Mouse (Mus musculus): Measurements from ENCODE around the gene Lbx1. TPM values are rescaled to one million over a fixed set of nuclear protein-coding genes. Genes with fewer than 3 reads are reported as not detected.
A peak's percentile ranks its signal among the peaks of the same experiment; 100 is the strongest.

The Lbx1 gene
- total RNA-seq (2021): not detected

DNA sequence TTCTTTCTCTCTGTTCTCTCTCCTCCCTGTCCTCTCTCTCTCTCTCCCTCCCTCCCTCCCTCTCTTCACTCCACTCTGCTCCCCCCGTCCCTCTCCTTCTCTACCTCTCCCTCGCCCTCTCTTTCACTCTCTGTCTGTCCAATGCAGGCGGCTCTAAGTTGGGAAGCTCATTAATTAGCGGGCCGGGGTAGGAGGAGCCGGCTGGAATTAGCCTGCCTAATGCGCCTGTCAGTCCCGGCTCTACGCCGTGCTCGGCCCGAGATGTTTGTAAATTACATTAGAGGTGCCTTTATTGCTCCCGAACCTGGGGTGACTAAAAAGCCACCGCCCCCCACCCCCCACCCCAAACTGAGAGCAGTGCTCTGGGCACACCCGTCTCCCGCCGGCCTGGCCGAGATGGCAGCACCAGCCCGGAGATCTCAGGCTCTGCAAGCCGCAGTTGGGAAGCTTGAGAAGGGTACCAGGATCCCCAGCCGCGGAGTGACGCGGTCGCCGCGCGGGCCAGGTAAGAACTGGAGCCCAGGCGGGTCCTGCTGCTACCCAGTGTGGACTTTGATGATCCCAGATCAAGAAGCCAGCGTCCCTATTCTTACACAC, at the start of gene Lbx1:
Lbx1 (minus strand) TSS at position 47 of the 597 bp plus-strand sequence.
- DNase-seq (ENCODE audit: low spot score in 2 of 2): no peak
- intact Hi-C loops (cut with DNase I): no loop called here

DNA sequence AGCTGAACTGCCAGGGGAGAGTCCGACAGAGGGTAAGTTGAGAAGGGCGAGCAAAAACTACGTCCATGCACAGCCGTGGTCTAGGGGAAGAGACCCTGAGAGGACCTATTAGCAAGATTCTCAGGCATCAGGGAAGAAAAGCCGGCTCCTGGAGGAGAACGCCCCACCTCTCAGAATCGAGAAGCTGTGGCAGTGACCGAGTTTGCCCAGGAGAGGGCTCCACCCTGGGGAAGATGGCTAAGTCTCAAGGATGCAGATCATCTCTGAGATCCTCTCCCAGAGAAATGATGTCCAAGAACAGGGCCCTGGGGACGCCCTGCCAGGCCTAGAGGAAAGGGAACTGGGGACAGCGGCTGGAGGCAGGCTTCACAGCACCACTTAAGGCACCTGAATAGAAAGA, 47.7 kb upstream of the Lbx1 start:
- DNase-seq (ENCODE audit: low spot score in 2 of 2): peak in 1 of 2 experiments; percentile 72
- intact Hi-C loops (cut with DNase I): loop anchor here (5.0 kb wide), 1 partner anchor 154 kb away; no protein-coding TSS in a partner anchor

DNA sequence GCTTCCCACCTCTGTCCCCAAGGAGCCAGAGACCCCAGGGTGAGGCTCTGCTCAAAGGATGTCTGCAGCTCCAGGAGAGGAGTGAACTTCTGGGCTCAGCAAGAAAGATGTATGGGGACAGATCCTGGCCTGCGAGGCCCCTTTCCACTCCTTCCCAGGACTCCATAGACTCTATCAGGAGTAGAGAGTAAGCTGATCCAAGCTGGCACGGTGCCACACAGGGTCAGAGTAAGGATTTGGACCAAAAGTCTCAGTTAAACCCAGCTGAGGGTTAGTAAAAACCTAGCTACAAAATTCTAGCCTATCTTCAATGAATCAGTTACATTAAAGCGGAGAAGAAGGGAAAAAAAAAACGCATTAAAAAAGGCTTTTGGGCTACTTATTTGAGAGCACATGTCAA, 40.6 kb upstream of the Lbx1 start:
- intact Hi-C loops (cut with DNase I): no loop called here
- DNase-seq (ENCODE audit: low spot score in 2 of 2): no peak

DNA sequence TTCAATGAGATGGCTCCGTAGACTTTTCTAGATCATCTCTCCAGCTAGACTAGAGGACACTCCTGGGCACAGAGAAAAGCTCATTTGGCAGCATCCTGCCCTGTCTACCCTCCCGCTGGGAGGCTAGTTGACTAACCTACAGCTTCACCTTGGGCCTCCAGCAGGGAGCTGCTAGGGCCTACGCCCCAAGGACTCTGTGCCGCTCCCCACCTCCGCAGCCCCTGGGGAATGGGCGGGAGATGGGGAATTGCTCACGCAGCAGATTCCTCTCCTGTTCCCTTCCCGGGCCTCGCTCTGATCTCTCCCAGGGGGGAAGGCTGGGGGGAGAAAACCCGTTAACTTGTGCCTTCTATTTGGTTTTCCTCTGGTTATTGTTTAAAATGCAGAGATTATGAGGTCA, 36.4 kb upstream of the Lbx1 start:
- intact Hi-C loops (cut with DNase I): loop anchor here (5.0 kb wide), 1 partner anchor 60 kb away; no protein-coding TSS in a partner anchor
- no peak for DNase-seq (ENCODE audit: low spot score in 2 of 2)

DNA sequence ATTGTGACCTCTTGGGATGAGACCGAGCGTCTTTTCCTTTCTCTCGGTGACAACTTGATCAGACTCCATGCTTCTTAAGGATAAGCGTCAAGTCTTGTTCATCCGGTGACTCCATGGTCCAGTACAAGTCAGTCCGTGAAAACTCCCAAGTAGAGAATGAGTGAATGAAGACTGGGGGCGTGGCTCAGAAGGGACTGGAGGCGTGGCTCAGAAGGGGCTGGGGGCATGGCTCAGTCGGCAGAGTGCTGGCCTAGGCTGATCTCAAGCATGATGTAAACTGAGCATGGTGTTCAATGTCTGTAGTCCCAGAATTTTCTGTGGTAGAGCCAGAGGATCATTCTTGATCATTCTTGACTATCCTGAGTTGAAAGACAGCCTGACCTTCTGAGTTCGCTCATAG, 27.4 kb upstream of the Lbx1 start:
- intact Hi-C loops (cut with DNase I): no loop called here
- no peak for DNase-seq (ENCODE audit: low spot score in 2 of 2)

DNA sequence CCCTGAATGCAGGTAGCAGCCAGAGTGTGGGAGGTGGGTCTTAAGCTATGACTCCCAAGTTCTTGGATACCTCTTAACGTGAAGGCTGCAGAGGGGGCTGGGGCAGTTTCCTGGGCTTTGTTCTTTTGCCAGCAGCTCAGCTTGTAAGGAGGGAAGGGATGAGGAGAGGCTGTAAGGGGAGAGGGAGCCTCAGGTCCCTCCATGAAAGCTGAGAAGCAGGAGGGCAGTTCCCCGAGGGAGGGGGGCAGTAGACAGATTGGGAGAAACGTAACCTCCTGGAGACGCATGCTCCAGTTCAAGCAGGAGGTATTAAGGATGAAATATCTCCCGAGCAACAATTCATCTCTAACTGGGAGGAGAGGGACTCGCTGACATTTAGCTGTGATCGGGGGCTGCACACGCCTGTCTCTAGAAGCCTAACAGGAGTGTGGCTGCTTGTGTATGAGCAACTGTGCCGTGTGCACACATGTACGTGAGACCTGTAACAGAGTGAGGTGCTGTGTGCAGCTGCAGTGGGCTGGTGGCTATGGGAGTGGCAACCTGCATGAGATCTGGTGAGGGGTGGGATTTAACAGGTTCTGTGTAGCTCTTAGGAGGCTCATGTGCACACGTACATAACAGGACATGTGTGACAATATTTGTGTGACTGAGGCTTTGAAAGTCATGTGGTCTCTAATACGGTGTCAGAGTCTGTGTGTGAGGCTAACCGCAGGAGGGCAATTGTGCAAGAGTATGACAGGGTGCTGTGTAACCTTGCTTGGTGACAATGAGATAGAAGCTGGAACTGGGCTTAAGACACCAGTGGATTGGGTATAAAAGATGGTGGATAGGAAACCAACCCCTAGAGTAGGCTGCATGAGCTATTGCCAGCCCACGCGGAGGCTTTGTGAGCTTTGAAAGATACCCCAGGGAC, 22.1 kb upstream of the Lbx1 start:
- no peak for DNase-seq (ENCODE audit: low spot score in 2 of 2)
- intact Hi-C loops (cut with DNase I): no loop called here

DNA sequence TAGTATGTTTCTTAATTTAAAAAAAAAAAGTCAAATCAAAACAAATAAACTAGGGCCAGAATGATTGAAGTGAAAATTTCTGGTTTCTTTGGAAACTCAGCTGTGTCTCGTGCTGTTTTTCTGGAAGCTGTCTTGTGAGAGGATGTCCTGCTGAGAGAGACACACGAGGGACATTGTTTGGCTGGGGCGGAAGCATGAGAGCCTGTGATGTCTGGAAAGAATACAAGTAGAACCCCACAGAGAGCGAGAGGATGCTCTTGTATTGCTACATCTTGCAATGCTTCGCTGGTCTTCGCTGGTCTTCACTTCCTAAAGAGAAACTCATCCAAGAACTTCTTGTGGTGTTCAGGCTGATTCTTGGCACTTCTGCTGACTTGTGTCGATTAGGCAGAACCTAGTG, 19.2 kb upstream of the Lbx1 start:
- intact Hi-C loops (cut with DNase I): no loop called here
- DNase-seq (ENCODE audit: low spot score in 2 of 2): no peak

DNA sequence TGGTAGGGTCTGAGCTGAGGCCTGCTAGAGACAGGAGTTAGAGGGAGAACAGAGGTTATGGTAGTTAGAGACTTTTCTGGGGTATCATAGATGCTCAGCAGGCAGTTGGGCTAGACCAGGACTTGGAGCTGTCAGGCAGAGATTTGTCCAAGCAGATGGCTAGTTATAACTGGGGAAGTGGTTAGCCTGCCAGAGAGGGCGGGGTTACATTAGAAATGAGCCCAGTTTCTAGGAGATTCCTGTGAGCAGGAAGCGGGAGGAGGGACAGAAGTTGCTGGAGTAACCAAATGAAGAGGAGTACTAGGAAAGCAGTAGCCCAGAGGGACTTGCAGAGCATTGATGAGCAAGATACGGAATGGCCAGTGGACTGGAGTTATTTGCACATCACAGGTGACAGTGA, 16.8 kb upstream of the Lbx1 start:
- intact Hi-C loops (cut with DNase I): no loop called here
- DNase-seq (ENCODE audit: low spot score in 2 of 2): no peak

DNA sequence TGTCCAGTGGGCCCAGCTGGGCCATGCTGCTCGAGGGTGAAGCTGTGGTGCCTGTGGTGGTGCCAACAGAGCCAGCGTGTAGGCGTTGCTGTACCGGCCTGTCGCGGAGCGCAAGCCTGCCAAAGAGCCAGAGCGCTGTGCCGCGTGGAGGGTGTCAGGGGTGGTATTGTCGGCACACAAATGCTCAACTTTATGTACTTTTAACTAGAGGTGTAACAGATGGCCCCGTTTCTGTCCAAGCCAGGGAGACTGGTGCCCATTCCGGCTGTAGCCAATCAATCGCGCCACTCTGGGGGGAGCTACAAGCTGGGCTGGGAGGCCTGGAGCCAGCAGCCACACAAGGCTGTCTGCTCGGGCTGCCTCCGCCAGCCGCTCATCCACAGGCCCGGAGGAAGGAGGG, 13.1 kb upstream of the Lbx1 start:
- intact Hi-C loops (cut with DNase I): loop anchor here (10.0 kb wide), 1 partner anchor 414 kb away; no protein-coding TSS in a partner anchor
- DNase-seq (ENCODE audit: low spot score in 2 of 2): no peak

DNA sequence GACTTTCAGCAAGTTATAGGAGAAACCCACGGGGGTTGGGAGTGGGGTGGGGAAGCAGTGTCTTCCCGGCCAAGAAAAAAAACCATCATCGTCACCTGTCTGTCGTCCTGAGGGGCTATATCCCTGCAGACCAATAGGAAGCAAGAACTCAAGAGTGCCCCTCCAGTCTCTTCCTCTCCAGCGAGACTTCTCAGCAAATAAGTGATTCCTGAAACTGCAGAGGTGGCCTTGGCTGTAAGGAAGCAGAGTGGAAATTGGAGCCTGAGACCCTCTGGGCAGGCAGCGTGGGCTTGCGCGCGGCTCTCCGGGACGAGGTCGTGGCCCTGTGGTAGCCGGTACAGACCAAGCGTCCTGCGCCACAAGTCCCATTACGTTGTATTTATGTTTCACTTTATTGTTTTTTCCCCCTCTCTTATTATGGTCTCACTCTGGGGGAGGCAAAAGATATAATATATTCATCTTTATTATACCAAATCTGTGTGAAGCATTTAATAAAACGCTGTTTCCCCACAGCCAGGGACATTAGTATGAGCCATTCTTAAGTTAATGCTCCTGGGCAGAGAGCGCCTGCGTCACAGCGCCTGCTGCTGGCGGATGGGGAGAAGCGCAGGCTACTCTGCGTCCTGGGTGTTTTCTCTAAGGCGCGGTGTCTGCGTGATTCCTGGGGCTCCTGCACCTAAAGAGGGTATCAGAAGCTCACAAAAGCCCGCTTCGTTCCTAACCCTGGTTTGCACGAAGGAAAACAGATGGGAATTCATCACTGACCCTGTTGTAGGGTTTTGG, 8.5 kb upstream of the Lbx1 start:
- no peak for DNase-seq (ENCODE audit: low spot score in 2 of 2)
- intact Hi-C loops (cut with DNase I): loop anchor here (2.0 to 10.0 kb wide), 2 partner anchors 409 to 487 kb away; partner anchors contain the start of gene Pax2

DNA sequence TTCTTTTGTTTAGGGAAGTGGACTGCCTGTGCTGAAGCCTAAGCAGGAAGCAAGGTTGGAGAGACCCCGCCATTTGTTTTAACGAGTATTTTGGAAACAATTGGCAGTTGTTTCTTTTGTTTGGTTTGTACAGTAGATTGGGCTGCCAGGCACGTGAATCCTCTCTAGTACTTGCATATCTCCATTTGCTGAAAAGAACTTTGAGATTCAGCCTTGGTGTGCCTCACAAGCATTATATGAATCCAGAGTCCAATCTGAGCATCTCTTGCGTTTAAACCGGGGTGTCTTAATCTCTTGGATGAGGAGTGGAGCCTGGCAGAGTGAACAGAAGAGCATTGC, 7.6 kb upstream of the Lbx1 start:
- no peak for DNase-seq (ENCODE audit: low spot score in 2 of 2)
- intact Hi-C loops (cut with DNase I): loop anchor here (2.0 to 10.0 kb wide), 2 partner anchors 408 to 486 kb away; partner anchors contain the start of gene Pax2

DNA sequence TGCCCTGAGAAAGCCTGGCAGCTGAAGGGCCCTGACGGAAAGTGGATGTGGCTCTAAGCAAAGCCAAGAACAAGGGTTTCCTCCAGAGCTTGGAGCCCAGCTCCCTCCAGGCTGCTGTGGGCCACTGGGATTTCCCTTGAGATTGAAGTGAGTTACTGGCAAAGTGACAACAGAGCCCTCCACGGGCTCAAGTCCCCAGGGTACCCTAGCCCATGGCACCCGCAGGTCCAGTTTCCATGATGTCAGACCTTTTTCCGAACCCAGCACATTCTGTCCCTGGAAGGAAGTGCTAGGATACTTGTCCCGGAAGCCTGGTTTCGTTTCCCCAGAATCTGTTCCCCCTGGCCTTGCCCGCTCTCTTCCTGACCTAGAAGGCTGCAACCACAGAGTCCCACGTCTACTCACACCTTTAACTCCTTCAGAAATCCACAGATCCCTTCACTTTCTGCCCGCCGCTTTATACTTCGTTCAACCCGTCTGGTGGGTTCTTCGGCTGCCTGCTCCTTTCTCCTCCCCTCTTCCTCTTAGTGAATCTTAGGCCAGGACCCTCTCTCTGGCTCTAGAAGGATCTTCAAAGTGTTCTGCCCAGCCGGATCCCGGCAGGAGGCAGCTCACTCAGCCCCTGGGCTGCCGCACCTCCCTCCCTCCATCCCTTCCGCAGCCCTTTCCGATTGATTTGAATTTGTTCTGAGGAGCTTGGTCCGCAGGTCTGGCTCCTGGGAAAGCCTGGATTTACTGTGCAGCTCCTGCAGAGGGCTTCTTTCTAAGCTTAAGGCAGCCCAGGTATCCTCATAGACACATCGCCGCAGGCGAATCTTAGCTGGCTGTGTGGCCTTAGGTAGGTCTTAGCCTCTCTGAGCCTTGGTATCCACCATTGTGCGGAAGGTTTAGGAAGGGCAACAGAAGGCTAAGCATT, 7.0 kb upstream of the Lbx1 start:
- intact Hi-C loops (cut with DNase I): loop anchor here (2.0 to 10.0 kb wide), 2 partner anchors 408 to 486 kb away; partner anchors contain the start of gene Pax2
- no peak for DNase-seq (ENCODE audit: low spot score in 2 of 2)

DNA sequence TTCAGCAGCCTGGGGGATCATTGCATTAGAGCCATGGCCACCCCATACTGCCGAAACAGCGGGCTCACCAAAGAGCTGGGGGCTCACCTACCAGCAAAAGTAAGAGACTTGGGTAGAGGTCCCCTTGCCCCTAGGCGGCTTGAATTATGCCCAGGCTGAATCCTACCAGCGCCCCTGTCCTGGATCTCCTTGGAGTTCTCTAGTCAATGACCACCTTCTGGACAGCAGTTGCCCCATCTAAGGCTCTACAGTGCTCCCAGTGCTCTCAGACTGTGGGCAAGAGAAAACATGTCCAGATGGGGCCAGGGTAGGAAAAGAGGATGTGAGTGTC, 6.4 kb upstream of the Lbx1 start:
- DNase-seq (ENCODE audit: low spot score in 2 of 2): no peak
- intact Hi-C loops (cut with DNase I): loop anchor here (2.0 to 10.0 kb wide), 2 partner anchors 407 to 485 kb away; partner anchors contain the start of gene Pax2

DNA sequence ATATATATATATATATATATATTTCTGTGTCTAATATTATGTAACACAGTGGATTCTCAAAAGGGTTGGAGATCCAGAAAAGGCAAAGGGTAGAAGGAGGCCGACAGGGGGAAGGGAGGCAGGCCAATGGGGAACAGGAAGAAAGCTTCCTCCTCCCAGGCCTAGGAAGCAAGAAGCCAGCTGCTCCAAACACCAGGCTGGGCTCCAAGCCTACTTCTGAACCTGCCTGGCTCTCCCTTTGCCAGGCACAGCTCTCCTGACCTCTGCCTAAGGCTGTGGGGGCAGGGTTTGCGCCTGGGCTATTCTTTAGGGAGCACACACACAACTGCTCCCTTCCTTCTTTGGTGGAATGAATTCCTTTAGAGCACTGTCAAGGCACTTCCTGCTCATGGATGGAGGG, 4.4 kb upstream of the Lbx1 start:
- DNase-seq (ENCODE audit: low spot score in 2 of 2): no peak
- intact Hi-C loops (cut with DNase I): loop anchor here (10.0 kb wide), 1 partner anchor 405 kb away; no protein-coding TSS in a partner anchor

DNA sequence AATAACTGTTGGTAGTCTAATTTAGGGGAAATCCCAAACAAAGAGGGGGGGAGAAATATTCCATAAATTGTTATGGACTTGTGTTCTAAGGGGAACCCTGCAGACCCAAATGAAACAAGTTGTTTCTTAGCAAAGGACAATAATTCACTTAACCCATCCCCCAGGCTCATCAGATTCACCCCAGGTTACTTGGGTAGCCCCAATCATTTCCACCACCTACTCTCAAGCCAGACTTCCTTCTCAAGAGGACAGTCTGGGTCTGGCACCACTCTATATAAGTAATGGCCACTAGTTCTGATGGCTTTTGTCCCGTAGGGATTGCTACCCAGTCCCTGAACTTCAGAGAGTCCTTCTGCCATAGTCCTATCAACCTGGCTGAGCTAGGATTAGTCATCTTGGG, 3.6 kb upstream of the Lbx1 start:
- intact Hi-C loops (cut with DNase I): no loop called here

DNA sequence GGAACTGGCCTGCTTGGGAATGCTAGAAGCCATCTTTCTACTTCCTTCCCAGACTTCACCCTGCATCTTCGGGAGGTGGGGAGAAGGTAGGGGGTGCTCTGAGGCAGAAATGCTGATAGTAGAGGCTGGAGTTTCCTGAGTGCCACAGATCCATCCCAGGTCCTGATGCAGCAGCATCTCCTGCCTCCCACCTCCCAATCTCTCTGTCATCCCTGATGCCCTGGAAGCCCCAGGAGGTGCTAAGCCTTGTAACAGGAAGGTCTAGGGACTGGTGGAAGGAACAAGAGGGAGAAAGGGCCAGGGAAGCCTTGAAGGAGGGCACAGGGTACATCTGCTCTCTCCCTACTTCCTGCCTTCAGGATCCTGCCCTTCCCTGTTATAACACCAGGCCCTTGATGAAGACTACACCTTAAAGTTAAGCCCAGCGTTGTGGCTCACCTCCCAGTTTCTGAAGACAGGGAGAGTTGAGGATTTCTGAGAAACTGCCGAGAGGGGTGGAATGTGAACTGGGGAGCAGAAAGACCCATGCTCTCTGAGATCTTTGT, 2.1 kb upstream of the Lbx1 start:
- intact Hi-C loops (cut with DNase I): no loop called here
- no peak for DNase-seq (ENCODE audit: low spot score in 2 of 2)

More for the DNA sequence above, 3.6 kb upstream of the Lbx1 start:
- DNase-seq (ENCODE audit: low spot score in 2 of 2): no peak

DNA sequence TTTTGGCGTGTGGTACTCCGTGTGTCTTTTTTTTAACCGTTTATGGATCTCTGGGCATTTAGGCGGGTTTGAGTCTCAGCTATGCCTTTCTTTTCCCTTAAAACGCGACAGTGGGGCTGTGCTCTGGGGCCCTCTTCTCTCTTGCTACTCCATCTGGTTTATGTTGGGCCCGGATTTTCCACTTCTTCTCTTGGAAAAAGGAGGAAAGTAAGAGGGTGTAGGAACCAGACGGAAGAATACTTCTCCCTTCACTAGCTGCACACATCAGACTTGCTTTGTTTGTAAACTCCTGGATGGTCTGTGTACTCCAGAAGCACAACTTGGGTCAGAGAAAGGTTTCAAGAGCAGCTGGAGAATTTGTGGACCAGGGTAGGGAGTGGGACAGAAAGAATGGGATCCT, 1.5 kb upstream of the Lbx1 start:
- no peak for DNase-seq (ENCODE audit: low spot score in 2 of 2)
- intact Hi-C loops (cut with DNase I): no loop called here

DNA sequence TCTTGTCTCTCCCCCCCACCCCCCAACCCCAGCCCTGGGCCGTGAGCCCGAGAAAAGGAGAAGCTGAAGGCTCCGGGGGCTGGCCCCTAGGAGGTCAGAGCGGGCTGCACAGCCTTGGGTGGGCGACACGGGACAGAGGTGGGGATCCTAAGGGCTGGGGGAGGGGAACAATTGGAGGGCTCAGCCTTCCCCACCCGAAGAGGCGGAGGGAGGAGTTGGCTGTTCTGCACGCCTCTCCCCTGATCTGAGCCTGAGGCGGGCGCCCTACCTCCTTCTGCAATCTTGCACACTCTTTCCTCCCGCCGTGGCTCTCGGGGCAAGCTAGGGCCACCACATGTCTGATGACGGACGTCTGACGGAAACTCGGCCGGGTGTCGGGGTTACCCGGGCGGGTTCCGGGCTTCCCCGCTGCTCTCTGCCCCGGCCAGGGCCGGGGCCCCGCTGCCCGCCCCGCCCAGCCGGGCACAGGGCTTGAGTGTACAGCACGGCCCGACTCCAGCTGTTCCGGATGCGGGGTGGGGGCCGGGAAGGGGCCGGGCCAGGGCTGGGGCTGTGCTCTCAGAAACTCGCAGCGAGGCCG, 841 bp upstream of the Lbx1 start:
- intact Hi-C loops (cut with DNase I): no loop called here
- DNase-seq (ENCODE audit: low spot score in 2 of 2): no peak

DNA sequence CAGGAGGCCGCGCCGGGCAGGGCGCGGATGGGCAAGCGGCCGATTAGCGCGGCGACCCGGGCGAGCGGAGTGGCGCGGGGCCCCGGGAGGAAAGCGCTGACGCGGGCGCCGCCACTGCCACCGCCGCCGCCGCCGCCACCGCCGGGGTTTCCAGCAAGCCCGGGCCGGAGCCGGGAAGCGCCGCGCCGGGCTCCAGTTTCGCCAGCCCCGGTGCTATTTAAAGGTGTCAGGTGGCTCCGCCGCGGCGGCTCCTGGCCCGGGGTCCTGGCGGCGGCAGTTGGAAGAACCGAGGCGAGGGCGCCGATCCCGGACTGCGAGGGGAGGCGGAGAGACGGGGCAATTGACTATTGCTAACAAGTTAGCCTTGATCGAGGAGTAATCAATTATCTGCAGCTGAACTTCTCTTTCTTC, 276 bp downstream of the Lbx1 start:
- no peak for DNase-seq (ENCODE audit: low spot score in 2 of 2)
- intact Hi-C loops (cut with DNase I): no loop called here
